Mouse (Mus musculus): ENCODE measurements at regions not wholly inside any gene's neighbourhood (a gene's known extent, or its start where the extent isn't known, plus 50 kb on each side); places are given as distances from the start of the nearest gene placed in this dataset.

GRCm38 (mm10) chr4:69974208-69974607 is 436.0 kb downstream of the Cdk5rap2 start:
- TF ChIP-seq CTCF (IDR thresholded peaks at IDR 0.05; ENCODE audit: extremely low read depth, insufficient read depth, low read length) = no peak
- TF ChIP-seq POLR2A (IDR thresholded peaks at IDR 0.05; ENCODE audit: extremely low read depth, insufficient read depth, low read length) = no peak

Measured in cortical plate, adult 2 months (tissue).